Comparison of ENCODE assay signal across 28 mouse cellular contexts in the genomic region with DNA sequence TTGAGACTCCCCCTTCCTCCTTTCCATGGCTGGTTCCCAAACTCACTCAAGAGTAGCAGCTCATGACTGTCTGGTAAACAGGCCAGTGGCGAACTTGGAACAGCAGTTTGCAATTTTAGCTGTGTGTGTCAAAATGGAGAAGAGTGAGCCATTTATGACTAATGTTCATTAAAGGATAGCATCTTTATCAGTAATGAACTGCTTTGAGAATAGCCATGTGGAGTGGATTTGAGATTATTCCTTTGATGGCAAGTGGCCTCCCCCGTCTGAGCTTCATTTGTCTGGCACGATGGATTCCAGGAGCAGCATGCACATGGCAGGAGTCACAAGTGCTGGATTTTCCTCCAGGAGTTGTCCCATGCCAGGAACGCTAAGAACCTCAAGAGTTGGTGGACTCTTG.
DNase-seq lines count a peak whose midpoint lies in the region; ATAC-seq and TF ChIP-seq lines count a peak whose summit lies in the region.
"Had no signal": no experiment of that assay in that cellular context is flagged by ENCODE, and none has a peak within 500 bp of the region (broad histone marks: within the 10 kb centered on the region; RNA-seq: fewer than 3 reads in every experiment).

No protein-coding gene starts in this region.

- no peak overlapping the region for H3K4me2 ChIP-seq in lung, embryonic 15.5 days
- H3K4me2 ChIP-seq in liver, postnatal 0 days (ENCODE audit: low read depth, low read length): no peak overlapping the region
- H3K4me2 ChIP-seq: embryonic facial prominence, embryonic 12.5 days; embryonic facial prominence, embryonic 15.5 days; heart, embryonic 12.5 days; heart, embryonic 15.5 days; hindbrain, embryonic 14.5 days had no signal

- H3K27ac ChIP-seq in kidney, adult 2 months (ENCODE audit: insufficient read depth, low read depth, low read length): no peak overlapping the region
- H3K27ac ChIP-seq in lung, embryonic 15.5 days: no peak overlapping the region
- H3K27ac ChIP-seq in liver, postnatal 0 days (ENCODE audit: low read depth): no peak overlapping the region
- H3K27ac ChIP-seq: embryonic facial prominence, embryonic 12.5 days; embryonic facial prominence, embryonic 15.5 days; gastrocnemius, adult 2 months; heart, embryonic 15.5 days; hindbrain, embryonic 14.5 days had no signal

- no peaks in the 10 kb centered on the region for H3K36me3 ChIP-seq in kidney, adult 2 months (ENCODE audit: control insufficient read depth, insufficient read depth, low read length)
- H3K36me3 ChIP-seq in lung, embryonic 15.5 days: no peaks in the 10 kb centered on the region
- no peaks in the 10 kb centered on the region for H3K36me3 ChIP-seq in liver, postnatal 0 days (replicated peaks; ENCODE audit: insufficient read depth, low read length)
- H3K36me3 ChIP-seq: embryonic facial prominence, embryonic 12.5 days; embryonic facial prominence, embryonic 15.5 days; G1E; heart, embryonic 12.5 days; heart, embryonic 15.5 days had no signal

- H3K9me3 ChIP-seq in lung, embryonic 15.5 days: no peaks in the 10 kb centered on the region
- H3K9me3 ChIP-seq in liver, postnatal 0 days (ENCODE audit: low read length): no peaks in the 10 kb centered on the region
- H3K9me3 ChIP-seq: embryonic facial prominence, embryonic 12.5 days; embryonic facial prominence, embryonic 15.5 days; heart, embryonic 12.5 days; heart, embryonic 15.5 days had no signal

- no peak overlapping the region for H3K4me3 ChIP-seq in kidney, adult 2 months (ENCODE audit: insufficient read depth, low read depth, low read length)
- no peak overlapping the region for H3K4me3 ChIP-seq in lung, embryonic 15.5 days
- H3K4me3 ChIP-seq in liver, postnatal 0 days (ENCODE audit: low read depth, low read length): no peak overlapping the region
- H3K4me3 ChIP-seq: embryonic facial prominence, embryonic 12.5 days; embryonic facial prominence, embryonic 15.5 days; gastrocnemius, adult 2 months; heart, embryonic 12.5 days; heart, embryonic 15.5 days had no signal

- no peak for TF ChIP-seq EP300 in liver, postnatal 0 days (IDR thresholded peaks at IDR 0.05; ENCODE audit: low read depth)

- H3K9ac ChIP-seq in lung, embryonic 15.5 days: no peak overlapping the region
- no peak overlapping the region for H3K9ac ChIP-seq in liver, postnatal 0 days (replicated peaks)
- H3K9ac ChIP-seq: embryonic facial prominence, embryonic 12.5 days; embryonic facial prominence, embryonic 15.5 days; forebrain, postnatal 0 days; heart, embryonic 12.5 days; heart, embryonic 15.5 days; hindbrain, embryonic 14.5 days had no signal

- 56% methylated on average over 4 of the region's 4 CpGs for WGBS in kidney, adult 2 months
- 39% methylated on average over 4 of the region's 4 CpGs for WGBS in lung, embryonic 15.5 days
- WGBS in liver, postnatal 0 days (ENCODE audit: insufficient replicate concordance): 67% methylated on average over 4 of the region's 4 CpGs

- no peaks in the 10 kb centered on the region for H3K27me3 ChIP-seq in kidney, adult 2 months (replicated peaks; ENCODE audit: control insufficient read depth, insufficient read depth, low read length)
- no peaks in the 10 kb centered on the region for H3K27me3 ChIP-seq in lung, embryonic 15.5 days
- H3K27me3 ChIP-seq in liver, postnatal 0 days (ENCODE audit: insufficient read depth, low read length): no peaks in the 10 kb centered on the region
- H3K27me3 ChIP-seq: CH12.LX; embryonic facial prominence, embryonic 12.5 days; embryonic facial prominence, embryonic 15.5 days; heart, embryonic 12.5 days; heart, embryonic 15.5 days had no signal

- ATAC-seq in lung, embryonic 15.5 days (ENCODE audit: borderline replicate concordance, extremely low read depth, low FRiP score, low TSS enrichment): peak; percentile 70; the same call in 1 of the 2 replicates
- ATAC-seq in liver, postnatal 0 days: no peak
- ATAC-seq: forebrain, embryonic 14.5 days; forebrain, postnatal 0 days had no signal

- peak; percentile 9 for DNase-seq in kidney, adult 2 months
- no peak for DNase-seq in kidney, postnatal 36 days
- DNase-seq in lung, postnatal 25 days (ENCODE audit: low spot score): no peak
- DNase-seq in MN1 (ENCODE audit: low spot score): peak; percentile 73
- peak; percentile 13 for DNase-seq in lung, postnatal 36 days
- DNase-seq in liver, postnatal 0 days: no peak
- DNase-seq: adrenal gland, adult 2 months; adrenal gland, postnatal 14 days; B cell, adult 2 months; cerebellum, adult 11 months; cerebellum, adult 2 months; cerebellum, adult 9-11 months; cerebellum, postnatal 25 days; forebrain, postnatal 0 days; gastrocnemius, adult 2 months; gastrocnemius, postnatal 14 days; heart, adult 18-20 months; heart, postnatal 10 days; heart, postnatal 4 days had no signal

- TF ChIP-seq POLR2A in kidney, adult 2 months (IDR thresholded peaks at IDR 0.05; ENCODE audit: low read depth, low read length): no peak

- no peak for TF ChIP-seq CTCF in kidney, adult 2 months (conservative IDR thresholded peaks at IDR 0.05; ENCODE audit: insufficient read depth, insufficient read length, low read depth, low read length)
- TF ChIP-seq CTCF in liver, postnatal 0 days (IDR thresholded peaks at IDR 0.05; ENCODE audit: low read depth): no peak

- 0 out of 2 replicates have a peak, but pooled peaks cover 2% of the 10 kb centered on the region for H3K4me1 ChIP-seq in kidney, adult 2 months (ENCODE audit: control insufficient read depth, insufficient read depth, low read length)
- 0 out of 2 replicates have a peak, but pooled peaks cover 4% of the 10 kb centered on the region for H3K4me1 ChIP-seq in lung, embryonic 15.5 days
- H3K4me1 ChIP-seq in liver, postnatal 0 days (ENCODE audit: insufficient read depth): no peaks in the 10 kb centered on the region
- H3K4me1 ChIP-seq: heart, embryonic 15.5 days had no signal

Comparison
In these comparisons a context has a peak if more than half of its experiments do, and no peak if none do; other contexts are left out.
1. DNase-seq: peak in kidney, adult 2 months (single experiment), MN1 (single experiment) and lung, postnatal 36 days (single experiment); none in kidney, postnatal 36 days (0 of 2), lung, postnatal 25 days (single experiment) and liver, postnatal 0 days (single experiment).